Mouse (Mus musculus) megakaryocyte, embryonic 14.5 days (primary cell): ENCODE data around the gene Gm4869. TPM values are rescaled to one million over a fixed set of nuclear protein-coding genes. Genes with fewer than 3 reads are reported as not detected.
A peak's percentile ranks its signal among the peaks of the same experiment; 100 is the strongest.
"Not testable (repeated sequence)": the region's sequence is repeated elsewhere in the genome, so short reads cannot be mapped to it uniquely, and the experiment has no call there.

ENCODE experiments used
- H3K27me3 ChIP-seq: replicated peaks from 2 replicates; pipeline ENCODE3; 2012; ENCODE audit warnings: inconsistent platforms
- H3K36me3 ChIP-seq: replicated peaks from 2 replicates; pipeline ENCODE3; 2012; ENCODE audit warnings: low read length, inconsistent platforms, mixed read lengths
- H3K4me1 ChIP-seq: 2 replicates; pipeline ENCODE4 v1.6.1; 2012; ENCODE audit warnings: inconsistent platforms
- H3K4me3 ChIP-seq: replicated peaks from 2 replicates; pipeline ENCODE3; 2012; ENCODE audit warnings: moderate library complexity, mild to moderate bottlenecking, inconsistent platforms
- H3K9me3 ChIP-seq: 2 replicates; pipeline ENCODE4 v1.6.1; 2012; ENCODE audit warnings: inconsistent platforms
- FLI1 ChIP-seq: IDR thresholded peaks from 2 replicates; pipeline ENCODE4 v1.6.1; 2012; ENCODE audit warnings: low read length, inconsistent platforms, mixed read lengths
- GATA1 ChIP-seq: IDR thresholded peaks from 3 replicates; pipeline ENCODE4 v1.6.1; 2012; ENCODE audit warnings: mixed read lengths, low read length, inconsistent platforms, borderline replicate concordance
- polyA plus RNA-seq: library from polyadenylated mRNA; stranded (reverse); fragments of >175 nt; gene quantifications from 2 replicates; pipeline ENCODE4 v1.2.3, GENCODE M21; 2012; ENCODE audit warnings: low replicate concordance; ENCODE audit not compliant: insufficient read depth

The Gm4869 gene
- polyA plus RNA-seq, 1 experiment, result 0.03 TPM

- Histone ChIP-seq H3K36me3 (no peaks in the 10 kb centered on the region), H3K9me3 (peaks cover 37% of the 10 kb centered on the region), H3K27me3 (peaks cover 30% of the 10 kb centered on the region), H3K4me1 (peaks cover 3% of the 10 kb centered on the region; the same call in 1 of the 2 replicates), H3K4me3 (no peak overlapping the region)
- no peak for TF ChIP-seq GATA1
- TF ChIP-seq FLI1, result no peak
Measured at GRCm38 (mm10) chr5:140461476-140461875, 16.0 kb downstream of the Gm4869 start.

GRCm38 (mm10) chr5:140463151-140463550, 17.7 kb downstream of the Gm4869 start:
- peaks cover 40% of the 10 kb centered on the region for H3K27me3 ChIP-seq
- H3K4me1 ChIP-seq, result not testable (repeated sequence)

GRCm38 (mm10) chr5:140464943-140465342, 19.5 kb downstream of the Gm4869 start:
- Histone ChIP-seq H3K27me3 (peaks cover 48% of the 10 kb centered on the region), H3K36me3 (no peaks in the 10 kb centered on the region), H3K4me1 (peaks cover 3% of the 10 kb centered on the region; the same call in 1 of the 2 replicates), H3K9me3 (peaks cover 37% of the 10 kb centered on the region), H3K4me3 (peak overlapping the region; percentile 24)
- no peak for TF ChIP-seq FLI1

More at GRCm38 (mm10) chr5:140463151-140463550, 17.7 kb downstream of the Gm4869 start:
- H3K9me3 ChIP-seq, result peaks cover 37% of the 10 kb centered on the region
- H3K4me3 ChIP-seq, H3K36me3 ChIP-seq: not testable (repeated sequence)

- no peaks in the 10 kb centered on the region; the same call in 1 of the 2 replicates for H3K4me1 ChIP-seq
- no peak overlapping the region for H3K4me3 ChIP-seq
- H3K36me3 ChIP-seq, result no peaks in the 10 kb centered on the region
- peaks cover 40% of the 10 kb centered on the region for H3K27me3 ChIP-seq
- TF ChIP-seq GATA1 (no peak), FLI1 (no peak)
- H3K9me3 ChIP-seq, result peaks cover 8% of the 10 kb centered on the region
Measured at GRCm38 (mm10) chr5:140472336-140472735, 26.9 kb downstream of the Gm4869 start.

- Histone ChIP-seq H3K36me3 (no peaks in the 10 kb centered on the region), H3K27me3 (peaks cover 30% of the 10 kb centered on the region), H3K4me1 (peaks cover 25% of the 10 kb centered on the region), H3K4me3 (no peak overlapping the region), H3K9me3 (peaks cover 13% of the 10 kb centered on the region)
- TF ChIP-seq GATA1 (no peak), FLI1 (no peak)
Measured at GRCm38 (mm10) chr5:140481458-140481857, 36.0 kb downstream of the Gm4869 start.

- TF ChIP-seq GATA1 (no peak), FLI1 (no peak)
- Histone ChIP-seq H3K36me3 (no peaks in the 10 kb centered on the region), H3K4me1 (peaks cover 23% of the 10 kb centered on the region), H3K9me3 (no peaks in the 10 kb centered on the region), H3K27me3 (peaks cover 54% of the 10 kb centered on the region), H3K4me3 (no peak overlapping the region)
Measured at GRCm38 (mm10) chr5:140491142-140491541, 45.7 kb downstream of the Gm4869 start.

- H3K27me3 ChIP-seq, result peaks cover 43% of the 10 kb centered on the region
- no peak overlapping the region for H3K4me3 ChIP-seq
- no peaks in the 10 kb centered on the region for H3K36me3 ChIP-seq
- peaks cover 23% of the 10 kb centered on the region for H3K4me1 ChIP-seq
- no peaks in the 10 kb centered on the region for H3K9me3 ChIP-seq
- TF ChIP-seq FLI1 (no peak), GATA1 (no peak)
Measured at GRCm38 (mm10) chr5:140492684-140493233, 47.3 kb downstream of the Gm4869 start.

GRCm38 (mm10) chr5:140498176-140498575, 52.7 kb downstream of the Gm4869 start:
- H3K27me3 ChIP-seq, result peaks cover 14% of the 10 kb centered on the region
- TF ChIP-seq GATA1 (no peak), FLI1 (no peak)
- H3K9me3 ChIP-seq, result no peaks in the 10 kb centered on the region; the same call in 1 of the 2 replicates
- no peak overlapping the region for H3K4me3 ChIP-seq
- H3K4me1 ChIP-seq, result peaks cover 30% of the 10 kb centered on the region
- no peaks in the 10 kb centered on the region for H3K36me3 ChIP-seq

GRCm38 (mm10) chr5:140500736-140501135, 55.3 kb downstream of the Gm4869 start:
- no peak overlapping the region for H3K4me3 ChIP-seq
- no peak for TF ChIP-seq GATA1
- TF ChIP-seq FLI1, result no peak
- H3K9me3 ChIP-seq, result no peaks in the 10 kb centered on the region; the same call in 1 of the 2 replicates
- H3K4me1 ChIP-seq, result peaks cover 52% of the 10 kb centered on the region
- no peaks in the 10 kb centered on the region for H3K36me3 ChIP-seq
- peaks cover 3% of the 10 kb centered on the region for H3K27me3 ChIP-seq

- TF ChIP-seq GATA1 (no peak), FLI1 (no peak)
- Histone ChIP-seq H3K9me3 (no peaks in the 10 kb centered on the region; the same call in 1 of the 2 replicates), H3K36me3 (peaks cover 3% of the 10 kb centered on the region), H3K4me1 (peaks cover 66% of the 10 kb centered on the region), H3K27me3 (no peaks in the 10 kb centered on the region), H3K4me3 (peak overlapping the region; percentile 86)
Measured at GRCm38 (mm10) chr5:140501982-140502836, 56.8 kb downstream of the Gm4869 start.

- H3K27me3 ChIP-seq, H3K9me3 ChIP-seq: not testable (repeated sequence)
- Histone ChIP-seq H3K4me3 (peak overlapping the region; percentile 89), H3K4me1 (peaks cover 73% of the 10 kb centered on the region), H3K36me3 (peaks cover 10% of the 10 kb centered on the region)
Measured at GRCm38 (mm10) chr5:140502925-140503324, 57.5 kb downstream of the Gm4869 start.
